Mouse (Mus musculus): ENCODE data around the gene C3ar1. TPM values are rescaled to one million over a fixed set of nuclear protein-coding genes. Genes with fewer than 3 reads are reported as not detected.

C3ar1 gene
- 2.9 and 3.1 TPM in 2 replicates for polyA plus RNA-seq (2014; fragmentation: Nextera tagmentation; extraction: Ambion mirVana)

DNA sequence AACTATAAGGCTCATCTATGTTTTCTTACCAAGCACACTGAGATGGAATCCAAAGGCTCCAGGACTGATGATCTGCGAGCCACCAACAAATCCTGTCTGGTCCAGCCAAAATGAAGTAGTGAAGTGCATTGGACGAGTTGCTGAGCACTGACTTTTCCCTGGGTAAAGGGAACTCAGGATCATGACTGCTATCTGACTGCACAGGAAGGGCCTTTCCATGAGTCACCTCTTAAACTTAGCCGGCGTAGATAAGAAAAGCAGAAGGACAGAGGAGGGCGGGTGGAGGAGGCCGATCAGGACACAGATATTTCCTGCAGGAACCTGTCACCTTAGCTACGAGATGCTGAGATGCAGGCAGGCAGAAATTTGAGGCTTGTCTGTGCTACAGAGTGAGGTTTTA lies at the start of gene C3ar1:
Gene C3ar1 (minus strand): TSS at position 207 of the 400 bp plus-strand sequence.
- H3K4me2 ChIP-seq (replicated peaks; ENCODE audit: low read depth, low read length): no peak within 1 kb of the TSS
- ATAC-seq (ENCODE audit: insufficient number of reproducible peaks, insufficient read depth, low FRiP score, low read depth): no peak
- WGBS: 66% methylated on average over 7 of the region's 7 CpGs

DNA sequence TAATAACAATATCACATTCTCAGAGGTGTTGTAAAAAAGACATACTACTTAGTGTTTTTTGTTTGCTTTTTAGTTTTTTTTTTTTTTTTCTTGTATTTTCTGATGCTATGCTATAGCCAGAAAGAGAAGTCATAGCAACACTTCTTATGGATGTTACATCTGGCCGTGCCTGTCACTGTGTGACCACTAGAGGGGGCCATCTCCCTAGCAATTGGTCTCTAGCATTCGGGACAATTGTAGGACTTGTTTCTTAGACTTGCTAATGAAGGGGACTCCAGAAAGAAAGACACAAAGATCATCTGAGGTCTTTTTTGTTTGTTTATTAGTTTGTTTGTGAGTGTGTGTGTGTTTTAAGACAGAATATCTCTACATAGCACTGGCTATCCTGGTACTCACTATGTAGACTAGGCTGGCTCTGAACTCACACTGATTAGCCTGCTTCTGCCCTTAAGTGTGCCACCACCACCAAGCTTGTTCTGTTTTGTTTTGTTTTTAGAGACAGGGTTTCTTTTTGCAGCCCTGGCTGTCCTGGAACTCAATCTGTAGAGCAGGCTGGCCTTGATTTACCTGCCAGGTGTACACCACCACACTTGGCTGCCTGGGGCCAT lies 36.6 kb upstream of the C3ar1 start:
- no peak for ATAC-seq (ENCODE audit: insufficient number of reproducible peaks, insufficient read depth, low FRiP score, low read depth)
- H3K27me3 ChIP-seq (ENCODE audit: control insufficient read depth, insufficient read depth, low read length): no peaks in the 10 kb centered on the region
- H3K4me3 ChIP-seq (ENCODE audit: low read depth, low read length): no peak overlapping the region
- no peak overlapping the region for H3K9ac ChIP-seq (replicated peaks; ENCODE audit: low read depth, low read length)
- peaks cover 14% of the 10 kb centered on the region for H3K36me3 ChIP-seq (ENCODE audit: control insufficient read depth, insufficient read depth, low read length)
- no peak overlapping the region for H3K4me2 ChIP-seq (replicated peaks; ENCODE audit: low read depth, low read length)
- no peak overlapping the region for H3K27ac ChIP-seq (ENCODE audit: low read length)
- H3K9me3 ChIP-seq (ENCODE audit: control insufficient read depth, low read depth, low read length): no peaks in the 10 kb centered on the region
- 14% methylated on average over 2 of the region's 2 CpGs for WGBS
- H3K4me1 ChIP-seq (ENCODE audit: control insufficient read depth, insufficient read depth, low read length): no peaks in the 10 kb centered on the region

More for the DNA sequence above, at the start of gene C3ar1:
- no peaks in the 10 kb centered on the region for H3K9me3 ChIP-seq (ENCODE audit: control insufficient read depth, low read depth, low read length)
- H3K9ac ChIP-seq (replicated peaks; ENCODE audit: low read depth, low read length): no peak within 1 kb of the TSS
- no peaks in the 10 kb centered on the region for H3K27me3 ChIP-seq (ENCODE audit: control insufficient read depth, insufficient read depth, low read length)
- no peak within 1 kb of the TSS for H3K4me3 ChIP-seq (ENCODE audit: low read depth, low read length)
- H3K4me1 ChIP-seq (ENCODE audit: control insufficient read depth, insufficient read depth, low read length): no peaks in the 10 kb centered on the region
- no peaks in the 10 kb centered on the region for H3K36me3 ChIP-seq (ENCODE audit: control insufficient read depth, insufficient read depth, low read length)
- H3K27ac ChIP-seq (ENCODE audit: low read length): no peak within 1 kb of the TSS

DNA sequence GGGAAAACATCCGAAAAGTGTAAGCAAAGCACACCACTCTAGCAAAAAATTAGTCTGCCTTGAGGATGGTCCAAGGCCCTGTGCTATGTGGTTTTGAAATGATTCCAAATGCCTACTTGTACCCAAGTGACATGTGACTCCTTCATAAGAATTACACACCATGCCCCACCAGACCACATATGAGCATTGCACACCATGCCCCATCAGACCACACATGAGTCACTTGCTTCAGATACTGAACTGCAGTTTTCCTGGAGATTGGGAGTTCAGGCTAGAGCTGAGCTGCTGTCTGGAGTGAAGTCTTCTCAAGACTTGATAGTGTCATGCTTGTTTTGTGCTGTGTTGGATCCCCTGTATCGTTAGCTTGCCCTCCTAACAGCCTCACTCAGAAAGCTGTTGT lies 33.6 kb upstream of the C3ar1 start:
- H3K36me3 ChIP-seq (ENCODE audit: control insufficient read depth, insufficient read depth, low read length): peaks cover 30% of the 10 kb centered on the region
- H3K9ac ChIP-seq (replicated peaks; ENCODE audit: low read depth, low read length): no peak overlapping the region
- 92% methylated on average over 2 of the region's 2 CpGs for WGBS
- H3K27ac ChIP-seq (ENCODE audit: low read length): no peak overlapping the region
- no peak overlapping the region for H3K4me2 ChIP-seq (replicated peaks; ENCODE audit: low read depth, low read length)
- H3K9me3 ChIP-seq (ENCODE audit: control insufficient read depth, low read depth, low read length): no peaks in the 10 kb centered on the region
- no peak for ATAC-seq (ENCODE audit: insufficient number of reproducible peaks, insufficient read depth, low FRiP score, low read depth)
- no peak overlapping the region for H3K4me3 ChIP-seq (ENCODE audit: low read depth, low read length)
- no peaks in the 10 kb centered on the region for H3K4me1 ChIP-seq (ENCODE audit: control insufficient read depth, insufficient read depth, low read length)
- H3K27me3 ChIP-seq (ENCODE audit: control insufficient read depth, insufficient read depth, low read length): no peaks in the 10 kb centered on the region

GRCm38 (mm10) chr6:122883603-122884002 lies 27.6 kb upstream of the C3ar1 start:
- Histone ChIP-seq H3K36me3 (ENCODE audit: control insufficient read depth, insufficient read depth, low read length) (peaks cover 72% of the 10 kb centered on the region), H3K27ac (ENCODE audit: low read length) (no peak overlapping the region), H3K9me3 (ENCODE audit: control insufficient read depth, low read depth, low read length) (no peaks in the 10 kb centered on the region), H3K4me2 (replicated peaks; ENCODE audit: low read depth, low read length) (no peak overlapping the region), H3K27me3 (ENCODE audit: control insufficient read depth, insufficient read depth, low read length) (no peaks in the 10 kb centered on the region), H3K4me3 (ENCODE audit: low read depth, low read length) (no peak overlapping the region), H3K4me1 (ENCODE audit: control insufficient read depth, insufficient read depth, low read length) (no peaks in the 10 kb centered on the region), H3K9ac (replicated peaks; ENCODE audit: low read depth, low read length) (no peak overlapping the region)
- no peak for ATAC-seq (ENCODE audit: insufficient number of reproducible peaks, insufficient read depth, low FRiP score, low read depth)
- WGBS: 92% methylated on average over 9 of the region's 9 CpGs

GRCm38 (mm10) chr6:122881287-122881686 lies 25.3 kb upstream of the C3ar1 start:
- no peak for ATAC-seq (ENCODE audit: insufficient number of reproducible peaks, insufficient read depth, low FRiP score, low read depth)
- WGBS: 90% methylated on average over 12 of the region's 12 CpGs
- Histone ChIP-seq H3K27ac (ENCODE audit: low read length) (no peak overlapping the region), H3K36me3 (ENCODE audit: control insufficient read depth, insufficient read depth, low read length) (peaks cover 54% of the 10 kb centered on the region), H3K4me3 (ENCODE audit: low read depth, low read length) (no peak overlapping the region), H3K4me2 (replicated peaks; ENCODE audit: low read depth, low read length) (no peak overlapping the region), H3K4me1 (ENCODE audit: control insufficient read depth, insufficient read depth, low read length) (peaks cover 3% of the 10 kb centered on the region; the same call in 1 of the 2 replicates), H3K9me3 (ENCODE audit: control insufficient read depth, low read depth, low read length) (no peaks in the 10 kb centered on the region), H3K27me3 (ENCODE audit: control insufficient read depth, insufficient read depth, low read length) (no peaks in the 10 kb centered on the region), H3K9ac (replicated peaks; ENCODE audit: low read depth, low read length) (no peak overlapping the region)

DNA sequence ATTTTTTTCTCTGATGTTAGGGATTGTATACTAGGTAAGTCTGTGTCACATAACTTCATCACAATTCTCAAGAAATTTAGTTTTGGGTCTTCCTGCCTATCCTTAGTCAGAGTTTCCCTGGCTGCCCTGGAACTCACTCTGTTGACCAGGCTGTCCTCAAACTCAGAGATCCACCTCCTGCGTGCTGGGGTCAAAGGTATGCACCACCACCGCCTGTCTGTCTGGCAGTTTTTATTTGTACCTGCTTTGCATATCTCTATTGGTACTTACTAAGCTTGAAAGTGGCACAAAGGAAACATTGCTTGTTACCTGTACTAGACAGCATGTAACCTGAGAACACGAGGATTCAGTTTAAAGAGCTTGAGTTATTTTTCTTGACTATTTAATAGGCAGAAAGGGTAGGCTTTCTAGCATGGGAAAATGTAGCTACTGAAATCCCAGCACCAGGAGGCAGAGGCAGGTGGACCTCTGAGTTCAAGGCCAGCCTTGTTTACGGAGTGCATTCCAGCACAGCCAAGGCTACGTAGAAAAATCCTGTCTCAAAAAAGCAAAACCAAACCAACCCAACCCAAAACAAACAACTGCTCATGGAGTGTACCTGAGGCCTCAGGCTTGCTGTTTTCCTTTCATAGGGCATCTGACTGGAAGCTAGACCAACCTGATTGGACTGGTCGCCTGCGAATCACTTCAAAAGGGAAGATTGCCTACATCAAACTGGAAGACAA lies 24.0 kb upstream of the C3ar1 start:
- WGBS: 70% methylated on average over 7 of the region's 7 CpGs
- no peak overlapping the region for H3K4me2 ChIP-seq (replicated peaks; ENCODE audit: low read depth, low read length)
- no peak overlapping the region for H3K9ac ChIP-seq (replicated peaks; ENCODE audit: low read depth, low read length)
- H3K4me3 ChIP-seq (ENCODE audit: low read depth, low read length): no peak overlapping the region
- ATAC-seq (ENCODE audit: insufficient number of reproducible peaks, insufficient read depth, low FRiP score, low read depth): no peak
- H3K36me3 ChIP-seq (ENCODE audit: control insufficient read depth, insufficient read depth, low read length): peaks cover 55% of the 10 kb centered on the region
- H3K9me3 ChIP-seq (ENCODE audit: control insufficient read depth, low read depth, low read length): no peaks in the 10 kb centered on the region
- no peak overlapping the region for H3K27ac ChIP-seq (ENCODE audit: low read length)
- H3K4me1 ChIP-seq (ENCODE audit: control insufficient read depth, insufficient read depth, low read length): peaks cover 7% of the 10 kb centered on the region
- H3K27me3 ChIP-seq (ENCODE audit: control insufficient read depth, insufficient read depth, low read length): no peaks in the 10 kb centered on the region

- Histone ChIP-seq H3K27ac (ENCODE audit: low read length) (no peak overlapping the region), H3K4me1 (ENCODE audit: control insufficient read depth, insufficient read depth, low read length) (peaks cover 7% of the 10 kb centered on the region), H3K9me3 (ENCODE audit: control insufficient read depth, low read depth, low read length) (no peaks in the 10 kb centered on the region), H3K36me3 (ENCODE audit: control insufficient read depth, insufficient read depth, low read length) (peaks cover 51% of the 10 kb centered on the region), H3K27me3 (ENCODE audit: control insufficient read depth, insufficient read depth, low read length) (no peaks in the 10 kb centered on the region), H3K4me2 (replicated peaks; ENCODE audit: low read depth, low read length) (no peak overlapping the region), H3K9ac (replicated peaks; ENCODE audit: low read depth, low read length) (no peak overlapping the region), H3K4me3 (ENCODE audit: low read depth, low read length) (no peak overlapping the region)
- no peak for ATAC-seq (ENCODE audit: insufficient number of reproducible peaks, insufficient read depth, low FRiP score, low read depth)
- 82% methylated on average over 7 of the region's 7 CpGs for WGBS
Observed at GRCm38 (mm10) chr6:122879141-122879735, 23.3 kb upstream of the C3ar1 start.

DNA sequence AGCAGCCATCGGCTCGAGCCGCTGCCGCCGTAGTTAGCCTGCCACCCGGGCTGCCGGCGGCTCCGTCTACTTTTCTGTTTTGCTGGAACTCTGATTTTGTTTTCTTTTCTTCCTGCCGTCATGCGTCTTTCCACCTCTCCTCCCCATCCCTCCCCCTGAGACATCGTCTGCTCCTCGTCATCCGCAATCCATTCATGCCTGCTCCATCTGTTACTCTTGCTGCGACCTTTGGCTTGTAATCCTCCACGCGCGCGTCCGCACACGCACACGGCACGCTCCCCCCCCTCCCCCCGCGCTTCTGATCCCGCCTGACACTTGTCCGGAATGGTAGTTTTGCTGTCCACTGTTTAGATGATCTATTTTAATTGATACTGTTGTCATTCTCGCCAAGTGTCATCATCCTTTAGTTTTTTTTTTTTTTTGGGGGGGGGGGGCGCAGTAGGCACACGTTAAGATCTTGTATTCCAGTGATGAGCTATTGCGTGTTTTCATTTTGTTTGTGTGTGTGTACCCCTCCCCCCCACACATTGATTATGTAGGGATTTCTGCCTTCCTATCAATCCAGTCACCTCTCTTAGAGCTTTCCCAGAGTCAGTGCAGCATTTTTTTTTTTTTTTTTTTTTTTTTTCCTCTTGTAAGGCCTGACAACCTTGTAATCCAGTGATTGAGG lies 18.9 kb upstream of the C3ar1 start:
- Histone ChIP-seq H3K4me1 (ENCODE audit: control insufficient read depth, insufficient read depth, low read length) (peaks cover 7% of the 10 kb centered on the region), H3K9ac (replicated peaks; ENCODE audit: low read depth, low read length) (peak overlapping the region; percentile 84), H3K9me3 (ENCODE audit: control insufficient read depth, low read depth, low read length) (no peaks in the 10 kb centered on the region), H3K4me3 (ENCODE audit: low read depth, low read length) (peak overlapping the region; percentile 77), H3K36me3 (ENCODE audit: control insufficient read depth, insufficient read depth, low read length) (peaks cover 16% of the 10 kb centered on the region; the same call in 1 of the 2 replicates), H3K4me2 (replicated peaks; ENCODE audit: low read depth, low read length) (peak overlapping the region; percentile 54), H3K27me3 (ENCODE audit: control insufficient read depth, insufficient read depth, low read length) (no peaks in the 10 kb centered on the region), H3K27ac (ENCODE audit: low read length) (peak overlapping the region; percentile 80)
- peak; percentile 44 for ATAC-seq (ENCODE audit: insufficient number of reproducible peaks, insufficient read depth, low FRiP score, low read depth)
- WGBS: under 1% methylated on average over 31 of the region's 31 CpGs

All from stomach, embryonic 14.5 days (tissue).